Mouse (Mus musculus): ENCODE data around the gene Pglyrp1. TPM values are rescaled to one million over a fixed set of nuclear protein-coding genes. Genes with fewer than 3 reads are reported as not detected.

The Pglyrp1 gene
- total and polyA plus RNA-seq, 2 experiments from 2014 or later: 18.2 to 26.8 TPM

DNA sequence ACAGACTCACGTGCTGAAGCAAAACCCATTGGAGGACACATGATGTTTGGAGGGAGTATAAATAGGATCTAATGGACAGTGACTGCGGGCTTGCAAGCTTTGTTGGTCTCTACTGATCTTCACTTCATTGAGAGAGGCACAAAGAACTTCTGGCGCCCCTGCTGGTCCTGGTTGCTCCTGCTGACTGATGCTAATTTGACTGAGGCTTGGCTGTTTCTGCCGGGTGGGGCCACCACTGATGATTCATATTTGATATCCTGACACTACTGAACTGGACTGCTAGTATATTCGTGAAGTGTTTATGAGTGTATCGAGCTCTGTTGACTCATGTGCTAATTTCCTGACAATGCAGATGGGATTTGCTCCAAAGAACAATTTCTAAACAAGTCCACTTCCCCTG is 8.3 kb upstream of the Pglyrp1 start:
- no peaks in the 10 kb centered on the region for H3K9me3 ChIP-seq (ENCODE audit: low read length)
- H3K36me3 ChIP-seq (ENCODE audit: insufficient read depth, low read length): no peaks in the 10 kb centered on the region
- no peaks in the 10 kb centered on the region for H3K4me1 ChIP-seq (ENCODE audit: insufficient read depth, low read length)
- no peak for TF ChIP-seq CTCF (IDR thresholded peaks at IDR 0.05)
- no peak for DNase-seq (ENCODE audit: low spot score)
- no peak overlapping the region for H3K4me3 ChIP-seq (ENCODE audit: low read depth, low read length)
- H3K9ac ChIP-seq (replicated peaks; ENCODE audit: low read length, poor library complexity, severe bottlenecking): no peak overlapping the region
- no peak for ATAC-seq (ENCODE audit: low FRiP score)
- H3K27ac ChIP-seq (ENCODE audit: low read depth, low read length): no peak overlapping the region
- H3K4me2 ChIP-seq (ENCODE audit: low read depth, low read length, poor library complexity, severe bottlenecking): no peak overlapping the region
- WGBS: 86% methylated on average over 6 of the region's 6 CpGs
- no peaks in the 10 kb centered on the region for H3K27me3 ChIP-seq (ENCODE audit: insufficient read depth, low read length)

GRCm38 (mm10) chr7:18868491-18868890 is 2.6 kb upstream of the Pglyrp1 start:
- DNase-seq (ENCODE audit: low spot score) (no peak), ATAC-seq (ENCODE audit: low FRiP score) (no peak)
- no peak overlapping the region for H3K4me2 ChIP-seq (ENCODE audit: low read depth, low read length, poor library complexity, severe bottlenecking)
- 88% methylated on average over 2 of the region's 2 CpGs for WGBS
- H3K27ac ChIP-seq (ENCODE audit: low read depth, low read length): no peak overlapping the region
- no peaks in the 10 kb centered on the region for H3K4me1 ChIP-seq (ENCODE audit: insufficient read depth, low read length)
- no peak overlapping the region for H3K9ac ChIP-seq (replicated peaks; ENCODE audit: low read length, poor library complexity, severe bottlenecking)
- H3K9me3 ChIP-seq (ENCODE audit: low read length): no peaks in the 10 kb centered on the region
- no peak overlapping the region for H3K4me3 ChIP-seq (ENCODE audit: low read depth, low read length)
- no peaks in the 10 kb centered on the region for H3K27me3 ChIP-seq (ENCODE audit: insufficient read depth, low read length)
- H3K36me3 ChIP-seq (ENCODE audit: insufficient read depth, low read length): no peaks in the 10 kb centered on the region
- TF ChIP-seq CTCF (IDR thresholded peaks at IDR 0.05): no peak

- Histone ChIP-seq H3K9me3 (ENCODE audit: low read length) (no peaks in the 10 kb centered on the region), H3K4me3 (ENCODE audit: low read depth, low read length) (peak overlapping the region; percentile 41), H3K27ac (ENCODE audit: low read depth, low read length) (no peak overlapping the region), H3K36me3 (ENCODE audit: insufficient read depth, low read length) (no peaks in the 10 kb centered on the region), H3K27me3 (ENCODE audit: insufficient read depth, low read length) (no peaks in the 10 kb centered on the region), H3K4me2 (ENCODE audit: low read depth, low read length, poor library complexity, severe bottlenecking) (peak overlapping the region; percentile 91), H3K4me1 (ENCODE audit: insufficient read depth, low read length) (no peaks in the 10 kb centered on the region), H3K9ac (replicated peaks; ENCODE audit: low read length, poor library complexity, severe bottlenecking) (no peak overlapping the region; the same call in 1 of the 2 replicates)
- no peak for TF ChIP-seq CTCF (IDR thresholded peaks at IDR 0.05)
- no peak for DNase-seq (ENCODE audit: low spot score)
- ATAC-seq (ENCODE audit: low FRiP score): peak; percentile 50
- WGBS: 27% methylated on average over 13 of the region's 14 CpGs
These were observed 1.1 kb downstream of the Pglyrp1 start for GRCm38 (mm10) chr7:18872014-18872802.

- no peak for TF ChIP-seq CTCF (IDR thresholded peaks at IDR 0.05)
- Histone ChIP-seq H3K27me3 (ENCODE audit: insufficient read depth, low read length) (no peaks in the 10 kb centered on the region), H3K27ac (ENCODE audit: low read depth, low read length) (no peak overlapping the region), H3K4me2 (ENCODE audit: low read depth, low read length, poor library complexity, severe bottlenecking) (peak overlapping the region; percentile 91), H3K4me3 (ENCODE audit: low read depth, low read length) (peak overlapping the region; percentile 41), H3K4me1 (ENCODE audit: insufficient read depth, low read length) (no peaks in the 10 kb centered on the region), H3K9me3 (ENCODE audit: low read length) (no peaks in the 10 kb centered on the region), H3K36me3 (ENCODE audit: insufficient read depth, low read length) (no peaks in the 10 kb centered on the region), H3K9ac (replicated peaks; ENCODE audit: low read length, poor library complexity, severe bottlenecking) (no peak overlapping the region; the same call in 1 of the 2 replicates)
- WGBS: 2% methylated on average over 7 of the region's 7 CpGs
- no peak for DNase-seq (ENCODE audit: low spot score)
- peak; percentile 59 for ATAC-seq (ENCODE audit: low FRiP score)
These were observed 1.7 kb downstream of the Pglyrp1 start for GRCm38 (mm10) chr7:18872816-18873215.

GRCm38 (mm10) chr7:18873253-18873652 is 2.1 kb downstream of the Pglyrp1 start:
- peak overlapping the region; percentile 91 for H3K4me2 ChIP-seq (ENCODE audit: low read depth, low read length, poor library complexity, severe bottlenecking)
- no peaks in the 10 kb centered on the region for H3K27me3 ChIP-seq (ENCODE audit: insufficient read depth, low read length)
- H3K27ac ChIP-seq (ENCODE audit: low read depth, low read length): no peak overlapping the region
- WGBS: 0% methylated on average over 10 of the region's 10 CpGs
- H3K4me3 ChIP-seq (ENCODE audit: low read depth, low read length): peak overlapping the region; percentile 41
- no peak overlapping the region; the same call in 1 of the 2 replicates for H3K9ac ChIP-seq (replicated peaks; ENCODE audit: low read length, poor library complexity, severe bottlenecking)
- peak; percentile 72 for ATAC-seq (ENCODE audit: low FRiP score)
- TF ChIP-seq CTCF (IDR thresholded peaks at IDR 0.05): peak; percentile 94
- DNase-seq (ENCODE audit: low spot score): peak; percentile 87
- H3K9me3 ChIP-seq (ENCODE audit: low read length): no peaks in the 10 kb centered on the region
- H3K36me3 ChIP-seq (ENCODE audit: insufficient read depth, low read length): no peaks in the 10 kb centered on the region
- H3K4me1 ChIP-seq (ENCODE audit: insufficient read depth, low read length): no peaks in the 10 kb centered on the region

DNA sequence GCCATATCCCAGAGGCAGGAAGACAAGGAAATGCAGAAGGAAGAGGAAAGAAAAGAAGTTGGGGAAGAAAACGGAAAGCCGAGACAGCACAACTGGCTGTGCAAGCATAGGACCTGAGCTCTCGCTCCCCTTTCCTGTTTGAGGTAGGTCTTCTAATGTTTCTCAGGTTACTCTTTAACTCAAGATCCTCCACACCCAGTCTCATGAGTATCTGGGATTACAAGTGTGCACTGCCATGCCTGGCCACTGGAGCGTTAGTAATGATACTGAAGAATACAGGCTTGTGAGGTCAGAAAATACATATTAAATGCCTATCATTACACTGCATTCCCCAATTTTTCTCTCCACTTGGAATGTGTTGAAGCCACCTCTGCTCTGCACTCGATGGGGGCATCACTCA is 4.2 kb downstream of the Pglyrp1 start:
- Histone ChIP-seq H3K9me3 (ENCODE audit: low read length) (no peaks in the 10 kb centered on the region), H3K4me1 (ENCODE audit: insufficient read depth, low read length) (no peaks in the 10 kb centered on the region), H3K4me3 (ENCODE audit: low read depth, low read length) (no peak overlapping the region), H3K4me2 (ENCODE audit: low read depth, low read length, poor library complexity, severe bottlenecking) (no peak overlapping the region), H3K9ac (replicated peaks; ENCODE audit: low read length, poor library complexity, severe bottlenecking) (no peak overlapping the region), H3K36me3 (ENCODE audit: insufficient read depth, low read length) (no peaks in the 10 kb centered on the region), H3K27ac (ENCODE audit: low read depth, low read length) (no peak overlapping the region), H3K27me3 (ENCODE audit: insufficient read depth, low read length) (no peaks in the 10 kb centered on the region)
- no peak for TF ChIP-seq CTCF (IDR thresholded peaks at IDR 0.05)
- WGBS: 86% methylated on average over 5 of the region's 5 CpGs
- no peak for ATAC-seq (ENCODE audit: low FRiP score)
- no peak for DNase-seq (ENCODE audit: low spot score)
